Mouse (Mus musculus): ENCODE data around the gene Ssxb6.
"Not testable (repeated sequence)": the region's sequence is repeated elsewhere in the genome, so short reads cannot be mapped to it uniquely, and the experiment has no call there.

Gene Ssxb6

DNA sequence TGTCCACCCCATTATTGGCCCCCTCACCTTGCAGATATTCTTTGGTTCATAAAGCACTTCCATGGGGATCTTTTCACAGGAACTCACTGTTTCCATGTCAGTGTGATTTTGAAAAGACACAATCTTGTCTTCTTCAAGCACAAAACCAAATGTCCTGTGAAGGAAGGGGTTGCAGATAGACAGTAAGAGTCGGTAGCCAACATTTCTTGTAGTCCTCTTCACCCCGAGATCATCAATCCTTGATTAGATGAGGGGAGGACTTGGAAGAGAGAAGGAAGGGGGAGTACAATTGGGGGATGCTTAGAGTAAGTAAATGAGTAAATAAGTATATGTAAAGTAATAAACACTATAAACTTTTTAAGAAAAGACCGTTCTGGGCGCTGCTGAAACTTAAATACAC lies at the start of gene Ssxb6:
Gene Ssxb6 (minus strand): TSS at position 101 of the 400 bp plus-strand sequence.
- not testable (repeated sequence) for DNase-seq

DNA sequence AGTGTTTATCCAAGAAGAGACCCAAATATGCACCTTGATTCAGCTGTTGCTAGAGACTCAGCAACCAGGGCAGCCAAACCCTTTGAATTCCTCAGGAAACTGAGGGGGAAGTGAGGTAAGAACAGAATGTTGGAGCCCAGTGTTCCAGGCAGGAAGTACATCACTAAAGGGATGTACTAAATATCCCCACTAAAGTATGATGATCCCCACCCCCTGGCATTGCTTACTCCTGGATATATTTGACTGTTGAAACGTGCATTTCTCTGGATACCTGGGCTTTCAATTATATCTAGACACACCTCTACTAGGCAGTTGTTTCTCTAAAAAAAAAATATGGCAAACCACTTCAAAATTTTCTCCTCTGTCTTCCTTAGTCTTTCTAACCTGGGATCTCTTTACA lies 43.7 kb upstream of the Ssxb6 start, which contains the start of gene Ssxb3:
Gene Ssxb3 (minus strand): TSS at position 101 of the 400 bp plus-strand sequence.
- not testable (repeated sequence) for DNase-seq

DNA sequence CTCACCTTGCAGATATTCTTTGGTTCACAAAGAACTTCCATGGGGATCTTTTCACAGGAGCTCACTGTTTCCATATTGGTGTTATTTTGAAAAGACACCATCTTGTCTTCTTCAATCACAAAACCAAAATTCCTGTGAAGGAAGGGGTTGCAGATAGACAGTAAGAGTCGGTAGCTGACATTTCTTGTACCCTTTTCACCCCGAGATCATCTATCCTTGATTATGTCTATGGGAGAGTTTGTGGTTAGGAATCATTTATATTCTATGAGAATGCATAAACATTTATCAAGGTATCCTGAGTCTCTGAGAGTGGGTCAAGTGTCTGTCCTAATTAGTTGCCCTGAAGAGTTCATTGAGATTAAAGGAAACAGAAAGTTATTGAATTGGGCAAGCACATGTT lies 23.2 kb downstream of the Ssxb6 start, which contains the start of gene Gm14459:
Gene Gm14459 (minus strand): TSS at position 101 of the 400 bp plus-strand sequence.
- DNase-seq: no peak
